In the genomic region with DNA sequence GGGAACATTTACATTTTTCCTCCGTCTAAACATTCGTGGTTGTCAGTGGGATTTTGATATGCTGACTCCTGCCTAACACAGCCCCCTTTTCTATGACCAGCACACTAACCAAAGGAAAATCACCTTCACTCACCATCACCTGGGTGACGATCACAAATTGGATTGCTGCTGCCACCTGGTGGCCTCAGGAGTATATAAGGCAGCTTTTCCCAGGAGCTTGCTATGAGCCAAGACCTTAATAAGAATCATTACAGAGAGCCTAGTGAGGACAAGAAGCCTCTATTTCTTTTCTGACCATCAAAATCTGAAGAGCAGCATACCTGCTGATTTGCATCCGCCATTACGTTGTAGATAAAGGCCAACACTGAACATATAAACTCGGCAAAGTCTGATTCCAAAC, we compare ENCODE assay signal across 10 mouse cellular contexts.
DNase-seq lines count a peak whose midpoint lies in the region; ATAC-seq lines count a peak whose summit lies in the region.
"Had no signal": no experiment of that assay in that cellular context is flagged by ENCODE, and none has a peak within 500 bp of the region (broad histone marks: within the 10 kb centered on the region; RNA-seq: fewer than 3 reads in every experiment).

No protein-coding gene starts in this region.

- no peaks in the 10 kb centered on the region for H3K36me3 ChIP-seq in liver, embryonic 11.5 days (ENCODE audit: control insufficient read depth, insufficient read depth, low read length)
- no peaks in the 10 kb centered on the region for H3K36me3 ChIP-seq in hindbrain, embryonic 12.5 days
- H3K36me3 ChIP-seq: embryonic facial prominence, embryonic 13.5 days; limb, embryonic 15.5 days had no signal

- H3K4me3 ChIP-seq in liver, embryonic 11.5 days (ENCODE audit: low read depth, low read length) = no peak overlapping the region
- H3K4me3 ChIP-seq in hindbrain, embryonic 12.5 days = no peak overlapping the region
- H3K4me3 ChIP-seq: embryonic facial prominence, embryonic 13.5 days; limb, embryonic 15.5 days had no signal

- H3K4me1 ChIP-seq in liver, embryonic 11.5 days (replicated peaks; ENCODE audit: control insufficient read depth, insufficient read depth, low read length) = no peaks in the 10 kb centered on the region
- H3K4me1 ChIP-seq in hindbrain, embryonic 12.5 days = peaks cover 15% of the 10 kb centered on the region

- intact Hi-C loops in left cerebral cortex, postnatal 25 days (cut with DNase I) = loop anchor here (5.0 kb wide), 1 partner anchor 653 kb away; no protein-coding TSS in a partner anchor

- ATAC-seq in liver, embryonic 11.5 days (replicated peaks; ENCODE audit: low FRiP score) = no peak
- ATAC-seq in hindbrain, embryonic 12.5 days (ENCODE audit: low FRiP score) = peak; percentile 26; the same call in 1 of the 2 replicates
- 0 out of 2 replicates have a peak, but pooled peaks have one; percentile 37 for ATAC-seq in monocyte, adult 5-6 weeks (replicated peaks; ENCODE audit: insufficient number of reproducible peaks, low FRiP score, low TSS enrichment, poor library complexity, severe bottlenecking)

- no peak overlapping the region for H3K27ac ChIP-seq in liver, embryonic 11.5 days (ENCODE audit: low read depth, low read length)
- no peak overlapping the region for H3K27ac ChIP-seq in hindbrain, embryonic 12.5 days
- H3K27ac ChIP-seq: embryonic facial prominence, embryonic 13.5 days; limb, embryonic 15.5 days had no signal

- no peaks in the 10 kb centered on the region for H3K27me3 ChIP-seq in liver, embryonic 11.5 days (replicated peaks; ENCODE audit: control insufficient read depth, insufficient read depth, low read length)
- no peaks in the 10 kb centered on the region for H3K27me3 ChIP-seq in hindbrain, embryonic 12.5 days
- H3K27me3 ChIP-seq: embryonic facial prominence, embryonic 13.5 days; limb, embryonic 15.5 days had no signal

- no peak overlapping the region for H3K4me2 ChIP-seq in liver, embryonic 11.5 days
- no peak overlapping the region for H3K4me2 ChIP-seq in hindbrain, embryonic 12.5 days (replicated peaks)
- H3K4me2 ChIP-seq: embryonic facial prominence, embryonic 13.5 days; limb, embryonic 15.5 days had no signal

- peak; percentile 35 for DNase-seq in liver
- DNase-seq in liver, embryonic 11.5 days (ENCODE audit: low spot score) = no peak
- DNase-seq in T-cell, adult 2 months (ENCODE audit: low spot score) = peak; percentile 52
- peak; percentile 75 for DNase-seq in cerebellum, postnatal 36 days
- peak; percentile 62 to 69 for DNase-seq in left cerebral cortex, postnatal 25 days (ENCODE audit: low spot score in 2 of 2)
- peak; percentile 68 for DNase-seq in thymus, postnatal 14 days

- WGBS in liver, embryonic 11.5 days = 26% methylated on average over 6 of the region's 6 CpGs
- 24% methylated on average over 6 of the region's 6 CpGs for WGBS in hindbrain, embryonic 12.5 days

- no peak overlapping the region for H3K9ac ChIP-seq in liver, embryonic 11.5 days (ENCODE audit: low read depth, low read length)
- H3K9ac ChIP-seq in hindbrain, embryonic 12.5 days = no peak overlapping the region
- H3K9ac ChIP-seq: embryonic facial prominence, embryonic 13.5 days; limb, embryonic 15.5 days had no signal

- no peaks in the 10 kb centered on the region for H3K9me3 ChIP-seq in liver, embryonic 11.5 days (ENCODE audit: control insufficient read depth, low read length)
- no peaks in the 10 kb centered on the region for H3K9me3 ChIP-seq in hindbrain, embryonic 12.5 days (replicated peaks)
- H3K9me3 ChIP-seq: embryonic facial prominence, embryonic 13.5 days; limb, embryonic 15.5 days had no signal
